Mouse (Mus musculus): Measurements from ENCODE around the gene Lbr. TPM values are rescaled to one million over a fixed set of nuclear protein-coding genes. Genes with fewer than 3 reads are reported as not detected.

Gene Lbr
- total RNA-seq, 1 experiment = 240 TPM

GRCm38 (mm10) chr1:181852466-181852865 is 9.6 kb upstream of the Lbr start:
- Histone ChIP-seq H3K9ac (ENCODE audit: insufficient read depth, low read depth, low read length, poor library complexity, severe bottlenecking) (0 out of 2 replicates have a peak overlapping the region, but pooled peaks have one; percentile 28), H3K36me3 (ENCODE audit: control insufficient read depth, insufficient read depth, low read length, poor library complexity, severe bottlenecking) (no peaks in the 10 kb centered on the region), H3K9me3 (ENCODE audit: control insufficient read depth, insufficient read depth, low read depth, low read length) (no peaks in the 10 kb centered on the region), H3K27ac (ENCODE audit: insufficient read depth, low read depth, low read length, poor library complexity, severe bottlenecking) (no peak overlapping the region), H3K4me3 (ENCODE audit: insufficient read depth in 1 of 2, low read depth in 1 of 2, low read length in 2 of 2, poor library complexity in 1 of 2, severe bottlenecking in 1 of 2) (peak overlapping the region; percentile 58 to 63; a peak in 2 of 4 replicates), H3K4me1 (ENCODE audit: control insufficient read depth in 2 of 2, insufficient read depth in 2 of 2, low read length in 2 of 2, poor library complexity in 1 of 2) (peaks cover 2 to 9% of the 10 kb centered on the region in 2 experiments; a peak in 1 of 4 replicates)
- in situ Hi-C loops (cut with MboI; ENCODE audit: low sequenced_read_pairs in 2 of 2, unreplicated experiment in 2 of 2) = no loop called here
- TF ChIP-seq MAFK (IDR thresholded peaks at IDR 0.05; ENCODE audit: insufficient read depth, low read depth, low read length) (no peak), CHD2 (IDR thresholded peaks at IDR 0.05; ENCODE audit: low read depth, low read length) (no peak), HCFC1 (IDR thresholded peaks at IDR 0.05; ENCODE audit: borderline replicate concordance, insufficient read depth, low read length) (no peak), ZC3H11A (IDR thresholded peaks at IDR 0.05; ENCODE audit: borderline replicate concordance, low read depth, low read length) (no peak), ZNF384 (IDR thresholded peaks at IDR 0.05; ENCODE audit: low read depth, low read length) (no peak)
- DNase-seq (ENCODE audit: low read depth, low spot score) = no peak

- DNase-seq (ENCODE audit: low read depth, low spot score) = no peak
- Histone ChIP-seq H3K36me3 (ENCODE audit: control insufficient read depth, insufficient read depth, low read length, poor library complexity, severe bottlenecking) (no peaks in the 10 kb centered on the region), H3K27ac (ENCODE audit: insufficient read depth, low read depth, low read length, poor library complexity, severe bottlenecking) (no peak overlapping the region), H3K9ac (ENCODE audit: insufficient read depth, low read depth, low read length, poor library complexity, severe bottlenecking) (no peak overlapping the region), H3K9me3 (ENCODE audit: control insufficient read depth, insufficient read depth, low read depth, low read length) (no peaks in the 10 kb centered on the region), H3K4me1 (ENCODE audit: control insufficient read depth in 2 of 2, insufficient read depth in 2 of 2, low read length in 2 of 2, poor library complexity in 1 of 2) (peaks cover 2 to 9% of the 10 kb centered on the region in 2 experiments; a peak in 1 of 4 replicates), H3K4me3 (ENCODE audit: insufficient read depth in 1 of 2, low read depth in 1 of 2, low read length in 2 of 2, poor library complexity in 1 of 2, severe bottlenecking in 1 of 2) (no peak overlapping the region)
- in situ Hi-C loops (cut with MboI; ENCODE audit: low sequenced_read_pairs in 2 of 2, unreplicated experiment in 2 of 2) = no loop called here
- TF ChIP-seq MAFK (IDR thresholded peaks at IDR 0.05; ENCODE audit: insufficient read depth, low read depth, low read length) (no peak), ZNF384 (IDR thresholded peaks at IDR 0.05; ENCODE audit: low read depth, low read length) (no peak), CHD2 (IDR thresholded peaks at IDR 0.05; ENCODE audit: low read depth, low read length) (no peak), HCFC1 (IDR thresholded peaks at IDR 0.05; ENCODE audit: borderline replicate concordance, insufficient read depth, low read length) (no peak), ZC3H11A (IDR thresholded peaks at IDR 0.05; ENCODE audit: borderline replicate concordance, low read depth, low read length) (no peak)
Observed at GRCm38 (mm10) chr1:181851521-181852310, 8.9 kb upstream of the Lbr start.

GRCm38 (mm10) chr1:181850441-181850840 is 7.6 kb upstream of the Lbr start:
- H3K27ac ChIP-seq (ENCODE audit: insufficient read depth, low read depth, low read length, poor library complexity, severe bottlenecking) = no peak overlapping the region
- in situ Hi-C loops (cut with MboI; ENCODE audit: low sequenced_read_pairs in 2 of 2, unreplicated experiment in 2 of 2) = no loop called here
- H3K9ac ChIP-seq (ENCODE audit: insufficient read depth, low read depth, low read length, poor library complexity, severe bottlenecking) = no peak overlapping the region
- peaks cover 2 to 9% of the 10 kb centered on the region in 2 experiments; a peak in 2 of 4 replicates for H3K4me1 ChIP-seq (ENCODE audit: control insufficient read depth in 2 of 2, insufficient read depth in 2 of 2, low read length in 2 of 2, poor library complexity in 1 of 2)
- TF ChIP-seq HCFC1 (IDR thresholded peaks at IDR 0.05; ENCODE audit: borderline replicate concordance, insufficient read depth, low read length) = no peak
- TF ChIP-seq ZNF384 (IDR thresholded peaks at IDR 0.05; ENCODE audit: low read depth, low read length) = no peak
- TF ChIP-seq MAFK (IDR thresholded peaks at IDR 0.05; ENCODE audit: insufficient read depth, low read depth, low read length) = no peak
- no peak for TF ChIP-seq ZC3H11A (IDR thresholded peaks at IDR 0.05; ENCODE audit: borderline replicate concordance, low read depth, low read length)
- TF ChIP-seq CHD2 (IDR thresholded peaks at IDR 0.05; ENCODE audit: low read depth, low read length) = no peak
- DNase-seq (ENCODE audit: low read depth, low spot score) = no peak
- no peaks in the 10 kb centered on the region for H3K36me3 ChIP-seq (ENCODE audit: control insufficient read depth, insufficient read depth, low read length, poor library complexity, severe bottlenecking)
- no peaks in the 10 kb centered on the region for H3K9me3 ChIP-seq (ENCODE audit: control insufficient read depth, insufficient read depth, low read depth, low read length)
- no peak overlapping the region for H3K4me3 ChIP-seq (ENCODE audit: insufficient read depth in 1 of 2, low read depth in 1 of 2, low read length in 2 of 2, poor library complexity in 1 of 2, severe bottlenecking in 1 of 2)

- peaks cover 10% of the 10 kb centered on the region in 2 experiments; a peak in 2 of 4 replicates for H3K4me1 ChIP-seq (ENCODE audit: control insufficient read depth in 2 of 2, insufficient read depth in 2 of 2, low read length in 2 of 2, poor library complexity in 1 of 2)
- in situ Hi-C loops (cut with MboI; ENCODE audit: low sequenced_read_pairs in 2 of 2, unreplicated experiment in 2 of 2) = no loop called here
- H3K9me3 ChIP-seq (ENCODE audit: control insufficient read depth, insufficient read depth, low read depth, low read length) = no peaks in the 10 kb centered on the region
- H3K27ac ChIP-seq (ENCODE audit: insufficient read depth, low read depth, low read length, poor library complexity, severe bottlenecking) = no peak overlapping the region
- no peak for DNase-seq (ENCODE audit: low read depth, low spot score)
- no peaks in the 10 kb centered on the region for H3K36me3 ChIP-seq (ENCODE audit: control insufficient read depth, insufficient read depth, low read length, poor library complexity, severe bottlenecking)
- H3K9ac ChIP-seq (ENCODE audit: insufficient read depth, low read depth, low read length, poor library complexity, severe bottlenecking) = no peak overlapping the region
- H3K4me3 ChIP-seq (ENCODE audit: insufficient read depth in 1 of 2, low read depth in 1 of 2, low read length in 2 of 2, poor library complexity in 1 of 2, severe bottlenecking in 1 of 2) = no peak overlapping the region
- TF ChIP-seq CHD2 (IDR thresholded peaks at IDR 0.05; ENCODE audit: low read depth, low read length) (no peak), MAFK (IDR thresholded peaks at IDR 0.05; ENCODE audit: insufficient read depth, low read depth, low read length) (no peak), HCFC1 (IDR thresholded peaks at IDR 0.05; ENCODE audit: borderline replicate concordance, insufficient read depth, low read length) (no peak), ZNF384 (IDR thresholded peaks at IDR 0.05; ENCODE audit: low read depth, low read length) (no peak), ZC3H11A (IDR thresholded peaks at IDR 0.05; ENCODE audit: borderline replicate concordance, low read depth, low read length) (no peak)
Observed at GRCm38 (mm10) chr1:181848210-181848609, 5.4 kb upstream of the Lbr start.
